Mouse (Mus musculus): ENCODE measurements around the gene Fabp3.

GRCm38 (mm10) chr4:130335867-130336266 is 27.5 kb downstream of the Fabp3 start:
- TF ChIP-seq RAD21 (IDR thresholded peaks at IDR 0.05; ENCODE audit: low read depth, low read length): no peak
- TF ChIP-seq POLR2AphosphoS5 (IDR thresholded peaks at IDR 0.05; ENCODE audit: borderline replicate concordance, low read depth, low read length): no peak
- no peak for TF ChIP-seq JUND (IDR thresholded peaks at IDR 0.05; ENCODE audit: low read depth, low read length)
- no peak for TF ChIP-seq TAL1 (IDR thresholded peaks at IDR 0.05; ENCODE audit: low read length)
- no peak for TF ChIP-seq EP300 (IDR thresholded peaks at IDR 0.05; ENCODE audit: low read depth in 1 of 2, low read length in 2 of 2)
- TF ChIP-seq NELFE (IDR thresholded peaks at IDR 0.05; ENCODE audit: low read depth, low read length): no peak
- TF ChIP-seq ZC3H11A (IDR thresholded peaks at IDR 0.05; ENCODE audit: low read depth, low read length): no peak
